Mouse (Mus musculus): ENCODE data around the gene Pot1a.

Gene Pot1a

DNA sequence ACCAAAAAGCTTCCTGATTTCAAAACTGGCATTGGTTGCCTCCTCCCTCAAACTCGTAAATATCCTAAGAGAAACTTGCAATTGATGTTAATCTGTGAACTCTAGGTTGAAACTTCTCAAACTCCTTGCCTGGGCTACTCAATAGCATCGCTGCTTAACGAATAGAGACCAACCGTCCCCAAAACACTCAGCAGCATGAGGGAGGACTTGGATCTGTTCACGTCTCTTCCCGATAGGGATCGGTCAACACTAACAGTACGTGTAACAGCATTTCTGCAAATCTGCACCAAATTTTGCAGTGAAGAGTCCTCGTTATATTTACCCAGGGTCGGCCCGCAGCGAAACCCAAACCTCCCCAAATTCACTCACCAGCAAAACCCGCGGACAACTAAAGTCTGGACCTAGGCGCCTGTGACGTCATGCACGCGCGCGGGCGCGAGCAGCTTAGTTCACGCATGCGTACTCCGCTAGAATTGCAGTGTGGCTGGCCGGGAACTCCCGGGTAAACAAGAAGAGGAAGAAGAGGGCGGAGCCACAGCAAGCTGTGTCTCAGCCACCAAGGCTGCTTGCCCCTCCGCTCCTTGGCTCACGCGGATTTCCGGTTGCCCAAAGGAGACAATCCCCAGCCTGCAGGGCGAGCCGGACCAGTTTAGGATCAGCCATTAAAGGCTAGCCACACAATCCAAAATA, at the start of gene Pot1a:
Gene Pot1a (minus strand): TSS at position 441 of the 690 bp plus-strand sequence.
- peak; percentile 99 for ATAC-seq (ENCODE audit: low TSS enrichment)

DNA sequence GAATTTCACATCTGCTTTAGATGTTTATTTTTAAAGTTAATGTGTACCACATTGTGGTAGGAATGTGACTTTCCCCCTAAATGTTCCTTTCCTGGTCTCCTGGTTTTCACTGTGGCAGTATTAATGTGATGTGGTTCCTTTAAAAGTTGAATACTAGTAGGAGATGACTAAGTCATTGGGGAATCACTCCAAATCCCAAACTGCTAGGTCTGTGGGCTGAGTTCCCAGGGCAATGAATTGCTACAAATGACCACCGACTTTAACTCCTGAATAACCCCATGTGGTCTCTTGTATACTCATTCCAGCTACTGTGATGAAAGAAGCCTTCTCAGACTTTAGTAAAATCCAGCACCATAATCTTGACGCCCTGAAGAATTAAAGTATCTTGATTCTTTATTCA, 27.2 kb upstream of the Pot1a start:
- no peak for ATAC-seq (ENCODE audit: low TSS enrichment)

DNA sequence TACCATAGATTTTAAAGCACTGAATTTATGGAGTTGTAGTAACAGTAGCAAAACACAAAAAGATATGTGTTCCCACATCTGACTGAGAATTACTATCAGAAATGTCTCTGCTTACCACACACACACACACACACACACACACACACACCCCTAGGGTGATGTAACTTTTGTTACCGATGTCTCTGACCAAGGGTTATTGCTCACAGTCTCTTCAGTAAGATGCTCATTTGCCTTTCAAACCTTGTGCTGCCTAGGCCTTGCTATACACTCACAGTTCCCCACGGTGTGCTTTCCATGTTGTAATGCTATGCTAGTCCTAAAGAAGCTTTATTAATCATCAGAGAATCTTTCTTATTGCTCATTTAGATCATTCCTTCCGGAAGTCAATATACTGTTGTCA, 3.0 kb downstream of the Pot1a start:
- no peak for ATAC-seq (ENCODE audit: low TSS enrichment)

DNA sequence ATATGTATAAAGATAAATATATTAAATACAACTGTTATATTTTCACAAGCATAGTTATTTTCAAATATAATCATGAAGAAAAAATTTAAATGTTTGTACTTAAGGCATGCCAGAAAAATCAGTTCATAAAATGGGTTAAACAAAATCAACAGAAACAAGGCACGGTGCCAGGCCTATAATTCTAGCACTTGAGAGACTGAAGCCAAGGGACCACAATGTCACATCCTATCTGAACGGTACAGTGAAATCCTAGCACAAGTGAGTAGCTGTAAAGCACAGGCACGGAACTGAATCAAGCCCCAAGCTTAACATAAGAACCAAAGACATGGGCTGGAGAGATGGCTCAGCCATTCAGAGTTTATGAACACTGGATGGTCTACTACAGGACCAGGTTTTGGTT, 6.8 kb downstream of the Pot1a start:
- no peak for ATAC-seq (ENCODE audit: low TSS enrichment)

DNA sequence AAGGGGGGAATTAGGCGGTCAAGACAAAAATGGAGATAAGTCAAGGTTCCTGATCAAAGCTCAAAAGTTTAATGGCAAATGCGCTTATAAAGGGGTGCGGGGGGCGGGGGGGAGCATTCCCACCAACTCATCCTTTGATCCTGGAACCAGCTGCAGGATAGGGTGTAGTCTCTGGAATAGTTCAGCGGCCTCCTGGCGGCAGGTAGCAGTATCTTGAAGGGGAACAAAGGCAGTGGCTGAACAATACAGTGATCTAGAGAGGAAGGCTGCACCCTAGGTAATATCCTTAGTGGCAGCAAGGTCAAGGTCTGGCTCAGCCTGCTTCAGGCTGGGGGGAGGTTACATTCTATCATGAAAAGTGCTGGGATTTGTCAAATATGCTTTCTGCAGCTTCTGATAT, 7.8 kb downstream of the Pot1a start:
- ATAC-seq (ENCODE audit: low TSS enrichment): no peak

DNA sequence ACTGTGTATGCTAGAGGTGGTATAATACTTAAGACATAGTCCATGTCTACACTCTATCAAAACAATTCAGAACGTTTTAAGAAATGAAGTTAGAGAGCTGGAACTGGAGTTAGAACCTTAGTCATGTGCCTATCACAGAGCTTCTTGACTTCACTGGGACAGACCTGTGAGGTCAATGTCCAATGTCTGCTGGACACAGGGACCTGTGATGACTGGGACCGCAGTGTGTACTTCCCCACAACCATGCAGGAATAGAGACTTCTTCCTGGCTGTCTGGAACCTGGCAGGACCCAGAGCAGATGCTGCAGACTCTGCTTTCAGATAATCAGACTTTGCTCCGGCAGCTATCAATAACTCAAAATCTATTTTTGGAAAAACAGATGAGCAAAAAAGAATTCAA, 40.8 kb downstream of the Pot1a start:
- no peak for ATAC-seq (ENCODE audit: low TSS enrichment)

DNA sequence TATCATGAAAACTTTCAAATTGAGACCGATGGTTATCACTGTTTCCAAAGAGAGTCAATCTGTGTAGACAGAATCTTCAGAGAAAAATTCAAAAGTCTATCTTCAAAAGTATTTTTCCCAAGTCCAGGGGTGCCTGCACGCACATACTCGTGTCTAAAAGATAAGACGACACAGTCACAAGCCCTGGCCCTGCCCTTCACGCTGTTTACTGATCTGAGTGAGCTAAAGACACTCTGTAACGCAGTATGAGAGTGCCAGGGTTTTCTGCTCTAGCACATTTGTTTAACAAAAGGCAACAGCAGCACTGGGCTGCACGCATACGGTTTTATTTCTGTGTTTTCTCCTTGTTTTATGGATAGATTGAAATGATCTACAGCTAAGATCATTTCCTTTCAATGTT, 41.5 kb downstream of the Pot1a start:
- no peak for ATAC-seq (ENCODE audit: low TSS enrichment)

DNA sequence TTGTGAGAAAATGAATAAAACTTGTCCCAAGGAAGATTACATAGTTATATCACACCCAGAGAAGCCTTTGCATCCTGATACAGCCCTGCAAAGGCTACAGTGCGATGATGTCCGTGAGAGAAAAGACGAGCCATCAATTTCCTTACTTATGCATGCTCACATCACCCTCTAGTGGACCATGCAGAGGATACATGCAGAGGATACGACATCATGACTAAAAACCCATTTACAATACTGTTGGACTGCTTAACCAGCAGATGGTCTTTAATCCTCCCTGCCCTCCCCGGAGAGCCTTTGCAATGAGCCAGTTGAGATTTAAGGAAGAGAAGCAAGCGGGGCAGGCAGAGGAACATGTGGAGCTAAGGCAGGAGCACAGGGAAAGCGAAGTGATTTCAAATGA, 42.0 kb downstream of the Pot1a start:
- peak; percentile 97 for ATAC-seq (ENCODE audit: low TSS enrichment)

DNA sequence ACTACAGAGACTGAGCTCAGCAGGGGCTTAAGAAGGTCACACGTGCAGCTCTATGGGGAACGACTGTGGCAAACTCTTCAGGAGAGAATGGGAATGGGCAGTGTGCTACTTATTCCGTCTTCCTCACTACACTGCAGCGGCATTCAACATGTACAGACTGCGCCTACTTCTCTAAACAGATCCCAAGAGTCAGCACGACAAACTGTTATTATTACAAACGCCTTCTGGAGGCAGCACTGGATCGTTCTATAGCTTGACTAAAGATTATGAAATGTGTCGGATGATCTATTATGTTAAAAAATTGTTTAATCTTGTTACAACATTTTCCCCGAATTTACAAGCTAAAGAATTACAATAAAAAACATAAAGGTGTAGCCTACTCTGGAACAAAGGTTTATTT, 42.8 kb downstream of the Pot1a start:
- ATAC-seq (ENCODE audit: low TSS enrichment): peak; percentile 80

DNA sequence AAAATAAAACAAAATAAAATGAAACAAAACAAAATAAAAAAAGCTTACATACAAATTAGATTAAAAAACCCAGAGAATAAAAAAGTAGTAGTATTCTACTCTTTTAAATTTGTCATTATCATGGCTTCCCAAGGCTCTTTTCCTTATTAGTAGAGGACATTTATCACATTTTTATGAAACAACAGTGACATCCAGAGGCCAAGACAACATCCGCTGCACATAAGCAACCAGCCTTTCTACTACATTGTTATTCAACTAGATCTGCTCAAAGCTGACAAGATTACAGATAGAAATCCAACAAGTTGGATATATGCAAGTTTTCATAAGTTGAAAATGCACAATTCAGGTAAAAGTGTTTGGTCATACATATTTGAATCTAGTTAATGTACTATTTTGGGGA, 56.4 kb downstream of the Pot1a start:
- ATAC-seq (ENCODE audit: low TSS enrichment): no peak

DNA sequence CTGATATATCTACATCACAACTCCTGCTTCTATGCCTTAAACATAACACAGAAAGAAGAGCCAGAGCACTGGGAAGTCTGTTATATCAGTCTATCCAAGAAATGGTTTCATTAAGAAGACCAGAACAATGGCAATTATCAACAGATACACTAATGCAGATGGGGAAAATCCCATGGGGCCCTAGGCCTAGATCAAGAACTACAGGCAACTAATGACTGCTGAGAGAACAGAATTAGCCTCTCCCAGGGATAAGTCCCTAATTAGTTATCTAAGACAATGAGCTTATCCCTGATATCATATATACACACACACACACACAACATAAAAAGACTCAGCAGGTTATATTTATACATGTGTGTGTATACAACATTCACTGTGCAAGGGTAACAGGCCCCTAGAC, 72.5 kb downstream of the Pot1a start:
- no peak for ATAC-seq (ENCODE audit: low TSS enrichment)

DNA sequence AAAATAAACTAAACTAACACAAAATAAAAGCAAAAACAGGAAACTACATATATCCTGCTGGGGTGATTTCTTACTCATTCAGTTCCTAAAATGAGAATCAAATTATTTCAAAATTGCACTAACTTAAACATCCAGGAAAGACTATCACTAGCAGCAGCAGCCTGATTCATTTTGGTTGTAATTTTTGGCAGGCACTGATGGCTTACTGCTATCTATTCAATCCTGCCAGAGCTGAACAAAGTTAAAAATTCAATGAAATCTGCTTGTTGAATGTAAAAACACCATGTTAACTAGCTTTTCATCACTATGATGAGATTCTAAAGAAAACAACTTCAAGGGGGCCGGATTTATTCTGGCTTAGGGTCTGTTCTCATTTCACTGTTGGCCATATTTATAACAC, 82.5 kb downstream of the Pot1a start:
- peak; percentile 69; the same call in 1 of the 2 replicates for ATAC-seq (ENCODE audit: low TSS enrichment)

DNA sequence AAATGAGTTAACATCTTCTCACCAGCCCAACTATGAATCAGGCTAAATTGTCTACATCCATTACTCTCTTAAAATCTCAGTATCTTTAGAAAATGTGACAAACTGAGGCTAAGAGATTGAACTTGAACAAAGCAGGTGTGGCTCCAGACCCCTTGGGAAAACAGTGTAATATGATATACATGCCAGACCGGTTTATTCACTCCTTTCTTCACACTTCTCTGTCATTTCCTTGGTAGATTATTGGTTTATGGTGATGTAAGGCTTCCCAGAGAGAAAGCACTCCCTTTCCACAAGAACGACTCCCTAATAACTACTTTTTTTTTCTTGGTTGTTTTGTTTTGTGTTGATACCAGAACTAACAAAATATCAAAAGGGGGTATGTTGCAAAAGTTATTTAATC, 98.4 kb downstream of the Pot1a start:
- no peak for ATAC-seq (ENCODE audit: low TSS enrichment)

DNA sequence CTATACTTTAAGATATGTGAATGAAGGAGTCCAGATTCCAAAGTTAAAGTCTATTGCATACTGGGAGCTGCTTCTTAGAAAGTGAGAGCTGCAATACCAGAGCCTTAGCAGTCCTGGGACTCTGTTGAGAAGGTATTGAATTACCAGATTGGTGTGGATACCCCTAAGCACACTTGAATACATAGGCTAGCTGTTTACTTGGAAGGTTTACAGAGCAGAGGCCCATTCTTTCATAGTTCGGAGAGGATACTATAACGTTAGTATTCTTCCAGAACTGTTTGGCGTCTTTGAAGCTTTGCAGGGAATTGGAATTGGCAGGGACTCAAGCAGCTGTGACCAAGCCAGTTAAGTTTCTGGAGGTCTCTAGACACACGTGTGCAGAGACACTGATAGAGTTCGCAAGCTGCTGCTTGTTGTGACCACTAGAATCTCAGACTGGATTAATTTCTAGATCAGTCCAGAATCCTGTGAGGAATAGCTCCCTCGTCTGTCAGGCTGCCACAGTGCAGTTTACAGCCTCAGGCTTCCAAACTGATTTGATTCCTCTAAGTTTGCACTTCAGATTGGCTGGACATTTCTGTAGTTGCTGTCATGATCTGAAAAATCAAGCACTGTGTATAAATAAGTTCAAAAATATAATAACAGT, 99.7 kb downstream of the Pot1a start:
- peak; percentile 100 for ATAC-seq (ENCODE audit: low TSS enrichment)

DNA sequence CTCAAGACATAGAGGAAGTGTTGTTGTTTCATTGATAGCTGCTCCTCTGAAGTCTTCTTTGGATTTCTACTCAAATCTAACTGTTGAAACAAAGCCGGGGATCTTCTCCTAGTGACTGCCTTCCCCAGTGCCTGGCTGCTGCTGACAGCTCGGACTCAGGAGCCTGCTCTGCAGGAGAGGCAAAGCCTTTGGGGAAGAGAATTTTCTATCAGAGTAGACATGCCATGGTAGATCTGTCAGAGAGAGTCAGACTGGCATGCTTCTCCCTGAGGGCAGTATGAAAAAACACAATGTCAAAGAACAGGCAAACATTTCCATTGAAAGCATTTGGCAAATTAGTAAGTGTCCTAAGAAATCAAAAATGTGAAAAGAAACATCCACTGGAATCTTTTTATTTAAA, 109.1 kb downstream of the Pot1a start:
- ATAC-seq (ENCODE audit: low TSS enrichment): no peak
